Mouse (Mus musculus) cortical plate, adult 2 months (tissue): ENCODE data around the gene Rad51b.

Experiments
- CTCF ChIP-seq: fragments of 200-500 bp; IDR thresholded peaks from 2 replicates; pipeline ENCODE4 v1.5.1; 2011; ENCODE audit warnings: mild to moderate bottlenecking, control low read depth, low read length; ENCODE audit not compliant: insufficient read depth; ENCODE audit errors: extremely low read depth
- POLR2A ChIP-seq: fragments of 200-500 bp; IDR thresholded peaks from 2 replicates; pipeline ENCODE4 v1.6.1; 2011; ENCODE audit warnings: mild to moderate bottlenecking, low read length, control low read depth; ENCODE audit not compliant: insufficient read depth; ENCODE audit errors: extremely low read depth

- TF ChIP-seq POLR2A (no peak), CTCF (no peak)
Observed at GRCm38 (mm10) chr12:79369512-79370165, 72.6 kb downstream of the Rad51b start.
